Mouse (Mus musculus) urinary bladder, adult 18-20 months (tissue): ENCODE measurements around the gene Ptprd.
"Not testable (repeated sequence)": the region's sequence is repeated elsewhere in the genome, so short reads cannot be mapped to it uniquely, and the experiment has no call there.

Experiments
- DNase-seq, 2 experiments: peaks; one replicate each; pipeline ENCODE4 v3.0.0; 2022; ENCODE audit warnings: low spot score in 2 of 2, mixed read lengths in 2 of 2

Ptprd gene

DNA sequence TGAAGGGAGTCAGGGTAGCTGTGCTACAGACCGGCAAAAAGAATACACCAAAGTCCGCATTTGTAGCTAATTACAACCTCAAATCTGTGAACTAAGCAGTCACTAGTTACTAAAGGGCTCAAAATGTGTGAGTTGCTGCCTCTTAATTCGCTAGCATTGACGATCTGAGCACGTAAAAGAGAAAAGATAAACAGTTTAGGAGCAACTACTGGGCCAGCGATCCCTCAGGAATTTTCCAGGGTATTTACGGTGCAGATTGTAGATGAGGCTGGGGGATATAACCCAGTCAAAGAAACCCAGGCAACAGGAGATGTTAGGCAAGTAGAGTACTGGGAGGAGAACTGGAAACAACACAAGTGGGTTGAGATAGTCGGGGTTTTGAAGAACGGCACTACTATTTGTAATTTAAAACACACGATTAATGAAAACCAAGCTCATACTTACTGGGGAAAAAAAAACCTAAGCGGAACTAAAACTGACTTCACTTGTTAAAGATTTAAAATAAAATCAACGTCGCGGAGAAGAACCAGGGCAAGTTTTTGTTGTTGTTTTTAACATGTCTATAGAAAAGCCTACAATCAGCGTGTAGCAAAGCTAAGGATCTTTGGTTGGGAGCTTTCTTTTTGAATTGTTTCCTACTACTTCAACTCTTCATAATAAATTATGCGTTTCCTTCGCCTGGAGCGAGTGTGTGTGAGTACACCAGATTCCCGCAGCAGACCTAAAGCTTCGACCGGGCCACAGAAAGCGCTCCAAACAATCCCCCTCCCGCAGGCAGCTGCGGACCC, 1762.9 kb downstream of the Ptprd start:
- peak in 1 of 2 experiments; percentile 9 for DNase-seq

DNA sequence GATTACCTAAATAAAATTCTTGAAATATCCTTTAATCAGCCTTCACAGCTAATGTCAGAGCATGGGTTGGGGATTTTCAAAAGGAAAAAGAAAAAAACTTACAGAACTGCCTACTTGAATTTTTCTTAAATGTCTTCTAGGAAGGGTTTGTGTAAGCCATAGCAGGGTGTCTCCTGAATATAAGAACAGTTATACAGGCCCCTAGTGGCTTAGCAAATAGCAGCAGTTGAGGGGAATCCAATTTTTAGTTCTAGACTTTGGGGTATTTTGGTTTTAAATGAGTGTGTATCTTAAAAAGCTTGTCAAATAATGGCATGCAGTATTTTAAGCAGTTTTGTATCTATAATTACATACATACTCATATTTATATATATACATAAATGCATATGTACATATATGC, 1764.4 kb downstream of the Ptprd start:
- no peak for DNase-seq

DNA sequence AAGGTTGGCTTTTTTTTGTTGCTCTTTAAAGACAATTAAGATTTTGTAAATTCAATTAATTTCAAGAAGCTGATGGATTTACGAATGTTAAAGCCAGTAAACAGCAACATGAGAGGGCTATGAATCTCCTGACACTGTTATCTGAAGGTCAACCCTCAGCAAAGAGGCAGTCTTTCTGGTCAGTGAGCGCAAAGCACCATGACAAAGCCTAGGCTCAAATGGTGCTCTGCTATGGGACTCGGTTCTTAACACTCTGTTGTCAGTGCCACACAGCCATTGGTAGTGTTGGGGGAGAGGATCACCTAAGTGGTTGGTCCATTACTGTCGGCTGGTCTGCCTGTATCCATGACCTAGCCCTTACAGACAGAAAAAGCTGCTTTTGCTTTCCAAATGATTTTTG, 1767.0 kb downstream of the Ptprd start:
- no peak for DNase-seq

DNA sequence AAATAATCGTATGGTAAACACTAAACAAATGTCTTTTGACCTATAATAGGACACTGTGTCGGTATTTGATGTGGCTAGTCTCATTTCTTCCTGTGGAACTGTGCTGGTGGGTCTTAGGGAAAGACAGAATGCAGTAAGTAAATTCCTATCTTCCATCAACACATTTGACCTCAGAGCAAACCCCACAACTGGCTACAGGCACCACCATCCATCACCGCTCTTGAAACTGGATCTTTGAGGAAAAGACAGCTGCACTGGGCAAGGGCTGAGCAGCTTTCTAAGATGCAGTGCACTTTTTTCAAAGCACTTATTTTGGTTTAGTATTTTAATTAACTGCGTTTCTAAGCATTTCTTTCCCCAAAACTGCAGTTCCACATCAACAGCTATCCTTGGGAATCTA, 1768.2 kb downstream of the Ptprd start:
- no peak for DNase-seq

DNA sequence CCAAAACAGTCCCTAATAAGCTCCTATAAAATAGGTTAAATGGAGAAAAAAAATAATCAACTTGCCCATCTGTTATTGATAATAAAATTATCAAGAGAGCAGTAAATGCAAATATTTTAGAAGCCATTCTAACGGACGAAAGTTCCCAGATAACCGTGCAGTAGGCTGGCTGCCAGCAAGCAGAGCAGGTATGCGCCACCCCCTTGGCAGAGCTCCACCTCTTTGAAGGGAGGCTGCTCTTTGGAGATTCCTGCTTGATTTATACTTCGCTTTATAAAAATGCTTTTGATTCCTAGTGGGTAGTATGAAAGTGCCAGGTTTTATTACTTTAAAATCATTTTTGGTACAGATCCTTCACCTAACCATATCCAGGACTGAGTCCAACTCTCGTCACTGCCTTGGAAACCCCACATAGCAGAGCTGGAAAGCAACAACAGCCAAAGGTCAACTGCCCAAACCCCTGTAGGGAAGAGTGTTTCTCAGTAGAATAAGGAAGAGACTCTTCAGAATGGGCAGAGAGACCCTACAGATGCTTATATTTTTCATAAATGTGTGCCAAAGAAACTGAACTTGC, 1770.9 kb downstream of the Ptprd start:
- DNase-seq: peak; percentile 27 to 41

DNA sequence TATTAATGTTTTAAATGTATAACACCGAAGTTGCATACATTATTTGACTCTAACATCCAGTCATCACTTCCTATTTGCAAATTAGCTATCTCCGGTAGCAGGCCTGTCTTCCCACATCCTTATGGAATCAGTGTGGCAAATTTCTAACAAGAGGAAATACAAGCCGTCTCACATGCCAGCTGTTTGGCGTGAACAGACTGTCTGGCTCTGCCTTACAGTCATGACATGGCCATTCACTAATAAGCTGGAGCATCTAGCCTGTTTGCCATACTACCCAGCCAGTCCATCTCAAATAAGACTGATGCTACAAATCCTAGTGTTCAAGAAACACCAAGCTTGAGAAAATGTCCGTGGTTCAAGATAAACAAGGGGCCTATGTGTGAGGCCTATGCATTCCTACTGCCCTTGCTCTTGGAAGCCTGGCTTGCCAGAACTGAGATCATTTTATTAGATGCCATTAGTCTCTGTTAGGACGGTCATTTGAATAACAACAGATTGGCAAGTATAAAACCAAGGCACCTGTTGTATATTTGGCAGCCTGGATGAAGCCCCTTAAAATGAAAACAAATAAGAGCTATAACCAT, 1773.2 kb downstream of the Ptprd start:
- no peak for DNase-seq

DNA sequence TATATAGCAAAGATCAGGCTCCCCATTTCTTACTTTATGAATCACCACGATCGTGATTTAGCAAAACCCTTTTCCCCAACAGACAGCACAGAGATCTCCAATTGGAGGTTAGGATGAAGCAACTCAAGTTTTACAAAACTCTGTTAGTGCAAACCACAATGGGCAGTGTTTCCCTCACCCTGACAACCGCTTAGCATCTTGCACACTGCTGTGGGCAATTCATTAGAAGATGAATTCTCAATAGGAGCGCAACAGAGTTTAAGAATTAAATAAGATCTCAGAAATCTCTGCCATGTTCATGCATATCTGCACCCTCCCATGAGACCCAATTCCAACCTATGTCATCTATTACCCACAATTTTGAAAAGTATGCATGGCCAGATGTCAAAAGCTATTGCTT, 1773.7 kb downstream of the Ptprd start:
- DNase-seq: no peak

DNA sequence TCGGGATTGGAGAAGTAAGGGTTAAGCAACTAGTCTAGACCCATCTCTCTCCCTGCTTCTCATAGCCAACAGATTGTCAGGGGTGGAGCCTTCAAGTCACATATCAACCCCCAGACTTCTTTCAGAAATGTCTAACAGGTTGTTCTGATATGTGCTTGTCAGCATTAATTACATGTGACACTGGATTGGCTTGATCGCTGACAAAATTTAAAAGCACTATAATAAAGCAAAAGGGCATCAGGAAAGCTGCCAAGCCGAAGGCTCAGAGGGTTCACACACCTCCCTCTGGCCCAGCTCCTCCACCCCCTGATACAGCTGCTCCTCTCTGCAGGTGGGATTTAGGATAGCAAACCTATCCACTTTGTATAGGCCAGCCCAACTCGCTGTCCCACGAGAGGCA, 1775.8 kb downstream of the Ptprd start:
- no peak for DNase-seq

DNA sequence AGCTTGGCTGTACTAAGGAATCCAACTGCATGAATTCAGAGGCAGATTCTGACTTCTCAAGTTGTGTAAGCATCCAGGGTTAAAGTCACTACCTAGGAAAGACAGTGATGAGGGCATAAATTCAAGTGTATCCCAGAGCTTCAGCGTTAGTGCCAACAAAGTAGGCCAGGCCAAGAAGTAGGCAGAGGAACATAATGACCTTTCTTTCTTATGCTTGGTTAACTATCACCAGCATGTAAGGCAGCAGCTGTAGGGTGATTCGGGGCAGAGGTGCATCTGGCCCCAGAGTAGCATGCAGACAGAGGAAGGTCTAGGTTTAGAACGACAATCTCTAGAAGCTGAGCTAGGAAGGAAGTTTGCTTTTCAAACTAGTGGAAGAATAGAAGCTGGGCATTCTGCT, 1782.0 kb downstream of the Ptprd start:
- DNase-seq: no peak

DNA sequence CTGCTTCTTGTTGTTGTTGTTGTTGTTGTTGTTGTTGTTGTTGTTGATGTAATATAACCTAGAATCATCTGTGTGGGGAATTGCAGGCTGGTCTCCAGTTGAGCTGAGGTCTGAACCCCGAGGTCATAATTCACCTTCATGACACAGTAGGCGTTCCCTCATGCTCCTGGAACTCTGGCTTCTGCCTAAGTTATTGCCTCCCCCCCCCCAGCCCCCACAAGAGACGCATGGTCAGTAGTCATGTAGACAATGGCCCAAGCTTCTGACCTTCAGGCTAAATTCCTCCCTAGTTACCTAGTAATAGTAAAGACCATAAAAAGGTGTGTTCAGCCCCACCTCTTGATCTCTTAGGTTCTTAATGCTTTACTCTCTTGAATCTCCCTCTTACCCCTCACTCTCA, 1784.7 kb downstream of the Ptprd start:
- DNase-seq: not testable (repeated sequence)

DNA sequence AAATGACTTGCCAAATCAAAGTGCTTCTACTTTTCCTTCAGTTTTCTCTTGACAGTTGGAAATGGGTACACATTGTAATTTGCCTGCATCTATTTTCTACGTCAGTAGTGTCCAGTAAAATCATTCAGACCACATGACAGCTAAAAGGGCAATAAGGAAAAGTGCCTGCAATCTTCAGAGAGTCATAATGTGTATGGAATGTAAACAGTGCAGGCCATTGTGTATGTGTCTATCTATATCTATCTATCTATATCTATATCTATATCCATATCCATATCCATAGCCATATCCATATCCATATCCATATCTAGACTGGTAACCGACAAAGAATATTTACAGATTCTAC, 1786.6 kb downstream of the Ptprd start:
- DNase-seq: no peak

DNA sequence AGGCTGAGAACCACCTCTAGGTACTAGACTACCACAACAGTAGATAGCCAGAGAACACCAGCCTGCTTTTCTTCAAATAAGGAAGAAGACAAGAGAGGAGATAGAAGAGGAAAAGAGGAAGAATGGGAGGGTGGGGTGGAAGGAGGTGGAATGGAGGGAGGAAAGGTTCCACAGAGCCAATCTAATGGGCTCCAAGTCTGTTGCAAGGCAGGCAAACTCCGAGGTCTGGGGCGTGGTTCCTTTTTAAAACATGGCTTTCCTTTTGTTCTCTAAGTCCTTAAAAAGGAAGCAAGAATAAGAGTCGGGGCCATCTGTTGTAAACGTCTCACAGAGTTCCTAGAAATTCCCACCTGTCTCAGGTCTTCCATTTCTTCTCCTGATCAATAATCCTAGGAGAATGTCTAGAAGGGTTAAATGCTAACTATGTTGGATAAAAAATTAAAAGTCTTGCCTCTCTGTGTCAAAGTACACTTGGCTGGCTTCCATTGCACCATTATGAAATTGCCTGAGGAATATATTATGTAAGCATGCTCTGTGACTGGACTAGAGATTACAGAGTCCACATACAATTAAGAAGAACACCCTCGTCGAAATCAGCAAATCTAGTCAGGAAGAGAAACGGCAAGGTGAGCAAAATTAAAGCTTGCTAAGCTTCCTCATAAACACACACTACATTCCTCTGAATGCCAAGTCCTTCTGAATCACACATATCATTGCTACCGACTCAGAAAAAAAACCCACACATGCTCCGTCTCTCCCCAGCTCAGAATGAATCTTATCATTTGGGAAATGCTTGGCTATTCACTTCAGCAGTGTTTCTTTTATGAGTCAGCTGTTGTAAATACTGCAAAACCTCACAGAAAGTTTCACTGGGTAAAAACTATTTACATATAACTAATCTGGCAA, 1787.2 kb downstream of the Ptprd start:
- DNase-seq: no peak

DNA sequence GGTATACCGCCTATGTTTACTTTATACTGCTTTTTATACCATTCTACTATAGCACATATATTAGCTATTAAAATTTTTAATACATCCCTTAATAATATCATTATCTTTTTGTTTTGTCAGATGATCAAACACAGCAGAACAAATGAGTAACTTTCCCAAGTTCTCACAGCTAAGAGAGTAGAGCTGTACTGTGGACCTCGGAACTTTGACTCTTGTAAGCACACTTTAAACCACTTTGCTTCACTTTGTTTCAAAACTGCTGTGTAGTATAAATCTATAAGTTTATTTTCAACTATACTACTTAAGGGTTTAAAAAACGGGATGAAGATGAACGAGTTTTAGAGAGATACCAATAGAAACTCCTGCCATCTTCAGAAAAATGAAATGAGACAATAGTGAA, 1789.6 kb downstream of the Ptprd start:
- no peak for DNase-seq

DNA sequence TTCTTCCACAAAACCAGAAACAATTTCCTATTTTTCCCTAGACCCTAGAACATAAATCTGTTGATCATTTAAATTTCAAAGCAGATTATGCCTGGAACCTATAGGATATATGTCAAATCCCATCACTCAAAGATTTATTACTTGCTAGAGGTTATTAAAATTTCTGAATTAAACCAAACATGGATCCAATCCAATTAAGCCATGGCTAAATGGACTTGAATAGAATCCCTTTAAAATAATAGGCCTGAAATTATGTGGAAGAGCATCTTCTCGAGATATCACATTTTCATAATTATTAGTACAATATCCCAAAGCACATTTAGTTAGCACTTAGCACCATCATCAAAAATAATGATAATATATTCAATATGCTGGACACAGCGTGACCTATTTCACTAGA, 1792.1 kb downstream of the Ptprd start:
- DNase-seq: no peak

DNA sequence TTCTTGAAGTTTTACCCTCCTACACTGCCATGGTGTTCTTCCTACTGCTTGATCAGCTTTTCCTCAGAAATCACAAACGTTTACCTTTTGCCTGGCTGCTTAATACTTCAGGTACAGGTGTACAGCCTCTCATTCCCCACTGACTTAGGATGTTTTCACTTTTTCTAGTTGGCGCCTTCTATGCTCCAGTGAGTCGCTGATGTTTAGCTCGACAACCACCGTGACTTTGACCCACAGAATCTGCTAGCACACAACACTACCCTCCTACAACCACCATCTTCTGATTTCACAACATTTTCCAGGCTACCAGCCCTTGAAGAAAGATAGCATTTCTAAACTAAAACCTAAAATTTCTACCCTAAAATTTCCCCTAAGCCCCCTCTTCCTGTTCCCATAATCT, 1794.1 kb downstream of the Ptprd start:
- no peak for DNase-seq

DNA sequence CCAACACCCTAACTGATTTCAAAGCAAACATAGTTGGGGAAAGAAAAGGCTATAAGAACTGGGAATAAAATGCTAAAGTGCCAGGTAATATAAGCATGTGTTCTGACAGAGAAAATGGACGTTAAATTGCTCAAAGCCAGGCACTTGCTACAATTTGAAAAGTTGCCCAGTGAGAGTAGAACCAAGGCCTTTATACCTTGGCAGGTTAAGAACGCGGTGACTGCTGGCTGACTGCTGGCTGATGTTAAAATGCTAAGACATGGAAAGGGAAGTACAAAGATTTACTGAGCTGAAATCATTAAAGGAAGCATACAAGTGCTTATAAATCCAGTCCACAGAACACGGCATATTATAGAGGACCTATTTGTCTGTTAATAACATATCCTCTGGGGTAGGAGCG, 1796.1 kb downstream of the Ptprd start:
- DNase-seq: no peak

DNA sequence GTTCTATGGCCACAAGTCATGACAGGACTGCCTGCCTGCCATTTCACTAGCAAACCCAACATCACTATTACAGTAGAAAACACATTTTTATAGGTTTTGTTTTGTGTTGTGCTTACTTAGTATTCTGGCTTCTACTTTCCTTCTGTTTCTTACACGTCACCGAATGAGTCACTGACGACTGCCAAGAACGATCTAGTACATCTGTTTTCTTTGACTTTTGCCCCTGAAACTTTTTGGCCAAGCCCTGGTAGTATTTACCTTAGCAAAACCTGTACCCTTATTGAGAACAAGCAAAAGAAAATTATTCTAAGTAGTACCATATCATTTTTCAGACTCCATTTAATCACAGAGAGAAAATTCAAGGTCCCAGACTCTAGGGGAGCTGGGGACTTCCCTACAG, 1797.2 kb downstream of the Ptprd start:
- no peak for DNase-seq

DNA sequence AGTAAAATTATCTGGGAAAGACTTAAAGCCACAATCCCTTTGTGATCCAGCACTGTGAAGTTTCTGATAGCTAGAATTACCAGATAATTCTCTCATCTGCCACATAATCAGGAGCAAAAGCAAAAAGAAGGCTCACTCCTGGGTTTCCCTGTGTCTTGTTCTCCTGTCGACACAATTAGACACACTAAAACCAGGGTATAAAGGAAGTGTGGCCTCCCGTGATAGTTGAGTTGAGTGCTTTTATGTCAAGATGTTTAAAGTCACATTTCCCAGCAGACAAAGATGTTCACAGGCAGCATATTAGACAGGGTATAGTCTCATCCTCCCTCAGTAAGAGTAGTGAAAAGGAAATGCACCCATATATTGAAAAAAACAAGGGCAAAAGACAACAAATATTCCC, 1801.7 kb downstream of the Ptprd start:
- no peak for DNase-seq

DNA sequence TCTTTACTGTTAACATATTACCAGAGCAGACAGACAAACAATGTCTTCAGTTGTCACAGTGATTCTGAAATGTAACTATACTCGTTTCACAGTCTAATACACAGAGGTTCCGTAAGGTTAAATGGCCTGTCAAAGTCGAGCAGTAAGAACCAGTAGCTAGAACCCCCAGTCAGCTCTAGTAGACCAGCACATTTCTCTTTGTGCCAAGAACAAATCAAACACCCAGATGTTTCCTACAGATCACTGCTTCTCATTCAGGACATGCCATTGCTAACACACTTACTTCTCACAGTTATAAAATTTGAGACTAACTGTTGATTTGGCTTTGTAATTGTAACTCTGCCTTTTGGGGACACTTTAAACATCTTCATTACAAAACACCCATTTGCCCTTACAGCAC, 1802.6 kb downstream of the Ptprd start:
- DNase-seq: no peak

DNA sequence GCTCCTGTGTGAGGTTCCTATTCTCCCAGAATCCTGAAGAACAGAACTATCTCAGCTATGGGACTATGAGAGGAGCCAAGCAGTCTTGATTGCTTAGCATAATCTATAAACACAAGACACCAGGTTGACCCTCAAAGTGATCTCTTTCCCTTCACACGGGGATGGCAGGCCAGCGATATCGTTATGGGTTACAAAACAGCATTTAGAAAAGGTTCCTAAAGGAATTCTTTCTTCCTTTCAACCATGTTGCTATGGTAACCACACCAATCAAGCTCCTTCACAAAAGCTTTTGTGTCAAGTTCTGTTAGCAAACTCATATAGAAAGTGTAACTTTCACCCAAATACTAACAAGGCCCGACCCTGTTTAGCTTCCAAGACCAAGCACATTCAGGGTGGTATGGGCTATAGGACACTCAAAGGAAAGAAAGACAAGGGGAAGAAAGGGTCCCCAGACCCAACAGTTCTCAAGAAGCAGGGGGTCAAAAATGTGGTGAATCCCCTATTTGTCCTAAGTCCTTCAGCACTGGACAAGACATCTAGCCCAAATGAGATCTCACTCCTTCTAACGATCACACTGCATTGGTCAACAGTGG, 1805.8 kb downstream of the Ptprd start:
- DNase-seq: no peak

DNA sequence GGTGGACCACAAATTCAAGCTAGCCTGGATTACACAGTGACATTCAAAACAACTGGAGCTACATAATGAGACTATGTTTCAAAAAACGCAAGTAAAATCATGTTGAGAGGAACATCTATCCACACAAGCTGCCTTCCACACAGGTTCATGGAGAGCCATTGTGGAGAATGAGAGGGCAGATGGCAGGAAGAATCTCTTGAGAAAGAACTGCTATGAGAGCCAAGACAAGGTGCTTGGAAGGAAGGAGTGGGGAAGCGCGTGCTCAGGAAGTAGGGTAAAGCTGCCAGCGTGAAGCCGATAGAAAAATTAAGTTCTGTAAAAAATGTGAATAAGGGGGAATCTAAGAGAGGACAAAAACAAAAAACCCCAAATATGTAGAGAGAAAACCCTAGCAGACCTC, 1808.5 kb downstream of the Ptprd start:
- no peak for DNase-seq

DNA sequence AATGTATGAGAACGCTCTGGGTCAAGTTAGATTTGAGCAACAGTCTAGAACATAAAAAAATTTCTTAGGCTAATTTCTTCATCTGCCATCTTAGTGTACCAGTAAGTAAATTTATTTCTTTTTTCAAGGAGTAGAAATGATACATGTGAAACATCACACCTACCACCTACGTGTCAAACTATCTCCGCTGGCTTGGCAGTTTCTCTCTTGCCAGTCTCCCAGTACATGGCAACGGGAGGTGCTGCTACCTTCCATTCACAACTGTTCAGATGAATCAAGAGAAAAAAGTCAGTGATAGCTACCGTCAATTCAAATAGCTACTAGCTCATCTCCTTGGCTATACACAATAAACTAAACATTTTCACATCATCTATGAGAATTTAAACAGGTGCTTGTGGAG, 1823.9 kb downstream of the Ptprd start:
- no peak for DNase-seq
